Mouse (Mus musculus): ENCODE data around the gene Tmem37. TPM values are rescaled to one million over a fixed set of nuclear protein-coding genes. Genes with fewer than 3 reads are reported as not detected.

Tmem37 gene
- polyA plus RNA-seq, 1 experiment, result 17.8 TPM

DNA sequence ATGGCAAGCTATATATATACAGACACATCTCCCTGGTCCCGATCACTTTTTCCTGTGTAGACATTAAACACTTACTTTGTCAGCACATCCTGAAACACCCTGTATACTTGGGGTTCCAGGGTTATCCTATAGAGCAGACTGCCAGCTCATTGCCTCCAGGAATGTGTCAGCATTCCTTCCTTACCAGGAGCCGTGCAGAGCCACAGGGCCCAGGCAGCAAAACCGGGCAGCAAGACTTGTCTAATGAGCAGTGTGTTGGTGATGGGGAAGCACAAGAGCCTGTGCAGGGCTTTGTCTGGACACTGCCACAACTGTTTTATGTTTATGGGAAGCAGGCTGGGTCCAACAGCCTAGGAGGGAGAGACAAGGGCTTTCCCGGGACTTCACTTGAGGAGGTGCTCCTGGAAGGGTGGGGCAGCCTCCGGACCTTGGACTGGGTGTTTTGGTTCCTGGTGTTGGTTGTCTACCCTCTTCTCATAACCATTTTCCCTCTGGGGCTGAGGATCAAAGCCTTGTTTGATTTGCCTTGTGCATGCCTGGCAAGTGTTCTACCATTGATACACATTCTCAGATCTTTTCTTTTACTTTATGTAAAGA lies 10.1 kb upstream of the Tmem37 start:
- Histone ChIP-seq H3K4me3 (ENCODE audit: low read depth, low read length) (0 out of 2 replicates have a peak overlapping the region, but pooled peaks have one; percentile 5), H3K27me3 (ENCODE audit: control insufficient read depth, insufficient read depth, low read length, poor library complexity, severe bottlenecking) (no peaks in the 10 kb centered on the region), H3K9ac (ENCODE audit: low read depth, poor library complexity, severe bottlenecking) (0 out of 2 replicates have a peak overlapping the region, but pooled peaks have one; percentile 33), H3K36me3 (ENCODE audit: control insufficient read depth, insufficient read depth, low read length, poor library complexity, severe bottlenecking) (no peaks in the 10 kb centered on the region), H3K27ac (ENCODE audit: insufficient read depth, low read length) (peak overlapping the region; percentile 85), H3K4me1 (ENCODE audit: control insufficient read depth, insufficient read depth, low read length) (peaks cover 6% of the 10 kb centered on the region), H3K9me3 (replicated peaks; ENCODE audit: control insufficient read depth, insufficient read depth, low read length, poor library complexity, severe bottlenecking) (no peaks in the 10 kb centered on the region)
- no peak for TF ChIP-seq EP300 (IDR thresholded peaks at IDR 0.05; ENCODE audit: insufficient read depth, low read depth, low read length)
- TF ChIP-seq POLR2A (IDR thresholded peaks at IDR 0.05; ENCODE audit: insufficient read depth, low read length), result no peak
- no peak for TF ChIP-seq CTCF (IDR thresholded peaks at IDR 0.05; ENCODE audit: low read depth, low read length)

DNA sequence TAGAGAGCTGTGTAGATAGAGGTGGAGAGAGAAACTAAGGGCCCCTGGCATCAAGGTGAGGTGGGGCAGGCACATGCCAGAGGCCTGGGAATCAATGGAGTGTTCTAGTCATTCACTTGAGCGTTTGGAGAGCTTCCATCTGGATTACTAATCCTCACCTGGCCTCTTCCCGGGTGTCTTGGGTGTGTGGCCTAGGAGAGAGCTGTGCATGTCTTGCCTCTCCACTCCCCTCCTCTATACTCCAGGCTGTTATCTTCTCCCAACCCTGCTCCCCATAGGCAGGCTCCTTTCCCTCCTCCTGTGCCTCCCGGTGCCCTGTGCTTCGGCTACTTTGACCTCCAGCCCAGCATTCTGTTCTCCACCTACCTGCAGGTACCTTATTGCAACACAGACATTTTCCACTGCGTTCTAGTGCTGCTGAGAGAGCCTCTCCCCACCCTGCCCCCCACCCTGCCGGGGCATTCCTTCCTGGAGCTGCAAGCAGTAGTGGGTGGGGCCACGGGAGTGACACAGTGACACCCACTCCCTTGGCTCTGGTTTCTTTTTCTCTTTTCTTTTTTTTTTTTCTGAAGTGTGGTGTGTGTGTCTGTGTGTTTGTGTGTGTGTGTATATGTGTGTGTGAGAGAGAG lies 9.2 kb upstream of the Tmem37 start:
- peak overlapping the region; percentile 85 for H3K27ac ChIP-seq (ENCODE audit: insufficient read depth, low read length)

DNA sequence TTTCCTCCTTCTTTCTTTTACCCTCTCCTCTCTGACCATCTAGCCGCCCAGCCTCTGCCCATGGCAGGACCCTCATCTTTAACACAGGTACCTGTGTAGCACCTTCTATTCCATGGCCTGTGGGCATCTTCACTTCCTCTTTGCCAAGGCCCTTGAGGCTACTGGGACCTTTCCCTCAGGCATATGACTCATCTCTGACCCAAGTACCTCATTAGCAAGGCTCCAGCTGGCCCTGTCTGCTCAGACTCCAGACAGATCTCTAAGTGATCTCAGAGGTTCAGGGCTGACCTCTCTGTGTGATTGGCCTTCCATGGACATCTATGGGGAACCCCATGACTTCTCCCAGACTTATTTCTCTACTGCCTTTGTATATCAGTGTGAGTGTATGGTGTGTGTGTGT lies 6.8 kb upstream of the Tmem37 start:
- Histone ChIP-seq H3K27ac (ENCODE audit: insufficient read depth, low read length) (no peak overlapping the region), H3K4me3 (ENCODE audit: low read depth, low read length) (no peak overlapping the region), H3K27me3 (ENCODE audit: control insufficient read depth, insufficient read depth, low read length, poor library complexity, severe bottlenecking) (no peaks in the 10 kb centered on the region), H3K9me3 (replicated peaks; ENCODE audit: control insufficient read depth, insufficient read depth, low read length, poor library complexity, severe bottlenecking) (no peaks in the 10 kb centered on the region), H3K36me3 (ENCODE audit: control insufficient read depth, insufficient read depth, low read length, poor library complexity, severe bottlenecking) (no peaks in the 10 kb centered on the region), H3K9ac (ENCODE audit: low read depth, poor library complexity, severe bottlenecking) (no peak overlapping the region), H3K4me1 (ENCODE audit: control insufficient read depth, insufficient read depth, low read length) (peaks cover 14% of the 10 kb centered on the region)
- TF ChIP-seq EP300 (IDR thresholded peaks at IDR 0.05; ENCODE audit: insufficient read depth, low read depth, low read length), result no peak
- no peak for TF ChIP-seq CTCF (IDR thresholded peaks at IDR 0.05; ENCODE audit: low read depth, low read length)
- no peak for TF ChIP-seq POLR2A (IDR thresholded peaks at IDR 0.05; ENCODE audit: insufficient read depth, low read length)

More for the DNA sequence above, 9.2 kb upstream of the Tmem37 start:
- H3K4me1 ChIP-seq (ENCODE audit: control insufficient read depth, insufficient read depth, low read length), result peaks cover 8% of the 10 kb centered on the region
- no peaks in the 10 kb centered on the region for H3K27me3 ChIP-seq (ENCODE audit: control insufficient read depth, insufficient read depth, low read length, poor library complexity, severe bottlenecking)
- TF ChIP-seq POLR2A (IDR thresholded peaks at IDR 0.05; ENCODE audit: insufficient read depth, low read length), result no peak
- TF ChIP-seq EP300 (IDR thresholded peaks at IDR 0.05; ENCODE audit: insufficient read depth, low read depth, low read length), result 0 out of 2 replicates have a peak, but pooled peaks have one; percentile 58
- TF ChIP-seq CTCF (IDR thresholded peaks at IDR 0.05; ENCODE audit: low read depth, low read length), result no peak
- H3K9ac ChIP-seq (ENCODE audit: low read depth, poor library complexity, severe bottlenecking), result peak overlapping the region; percentile 69
- peak overlapping the region; percentile 28 for H3K4me3 ChIP-seq (ENCODE audit: low read depth, low read length)
- no peaks in the 10 kb centered on the region for H3K9me3 ChIP-seq (replicated peaks; ENCODE audit: control insufficient read depth, insufficient read depth, low read length, poor library complexity, severe bottlenecking)
- H3K36me3 ChIP-seq (ENCODE audit: control insufficient read depth, insufficient read depth, low read length, poor library complexity, severe bottlenecking), result no peaks in the 10 kb centered on the region

DNA sequence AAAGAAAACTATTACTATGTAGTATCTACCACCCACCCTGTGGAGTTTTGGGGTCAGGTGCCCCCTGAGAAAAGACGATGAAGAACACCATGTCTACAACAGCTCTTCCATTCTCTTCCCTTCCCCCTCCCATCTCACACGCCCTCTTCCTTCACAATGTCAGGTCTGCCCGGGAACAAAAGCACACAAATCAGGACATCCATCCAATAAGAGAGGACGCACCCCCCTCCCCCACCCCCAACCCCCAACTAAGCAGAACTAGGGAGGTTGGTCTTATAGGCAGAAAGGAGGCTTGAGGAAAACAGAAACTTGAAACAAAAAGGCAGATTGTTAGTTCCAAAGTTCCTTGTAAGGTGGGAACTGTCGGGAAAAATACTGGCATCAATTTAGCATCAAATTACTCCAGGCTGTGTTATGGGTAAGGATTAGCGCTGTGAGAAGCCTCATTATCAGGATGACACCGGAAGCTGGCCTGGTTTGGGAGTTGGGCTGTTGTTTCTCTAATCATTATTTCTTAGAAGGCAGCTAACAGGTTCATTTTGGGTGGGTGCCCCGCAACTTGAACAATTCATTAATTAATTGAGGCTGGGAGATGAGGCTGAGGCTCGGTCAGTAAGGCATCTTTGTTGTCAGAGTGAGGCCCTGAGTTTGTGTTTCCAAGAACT lies 4.0 kb upstream of the Tmem37 start:
- H3K27ac ChIP-seq (ENCODE audit: insufficient read depth, low read length), result peak overlapping the region; percentile 93
- H3K9ac ChIP-seq (ENCODE audit: low read depth, poor library complexity, severe bottlenecking), result no peak overlapping the region

DNA sequence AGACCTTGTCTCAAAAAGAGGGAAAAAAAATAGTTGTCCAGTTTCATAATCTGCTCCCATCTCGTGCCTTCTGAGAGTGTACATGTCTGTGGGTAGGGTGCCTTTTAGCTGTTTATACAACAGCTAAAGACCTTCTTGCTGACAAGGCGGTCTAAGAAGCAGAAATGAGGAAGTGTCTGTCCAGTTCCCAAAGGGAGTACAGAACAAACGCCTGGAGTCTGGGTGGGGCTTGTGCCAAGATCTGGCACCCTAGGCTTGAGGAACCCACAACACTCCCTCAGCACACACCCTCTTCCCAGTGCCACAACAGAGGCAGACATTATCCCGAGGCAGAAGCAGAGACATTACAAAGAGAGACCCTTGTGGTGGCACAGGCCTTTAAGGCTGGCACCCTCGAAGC lies 1.6 kb upstream of the Tmem37 start:
- Histone ChIP-seq H3K36me3 (ENCODE audit: control insufficient read depth, insufficient read depth, low read length, poor library complexity, severe bottlenecking) (no peaks in the 10 kb centered on the region), H3K9ac (ENCODE audit: low read depth, poor library complexity, severe bottlenecking) (no peak overlapping the region), H3K4me3 (ENCODE audit: low read depth, low read length) (no peak overlapping the region), H3K4me1 (ENCODE audit: control insufficient read depth, insufficient read depth, low read length) (peaks cover 9% of the 10 kb centered on the region), H3K27me3 (ENCODE audit: control insufficient read depth, insufficient read depth, low read length, poor library complexity, severe bottlenecking) (no peaks in the 10 kb centered on the region), H3K27ac (ENCODE audit: insufficient read depth, low read length) (no peak overlapping the region), H3K9me3 (replicated peaks; ENCODE audit: control insufficient read depth, insufficient read depth, low read length, poor library complexity, severe bottlenecking) (no peaks in the 10 kb centered on the region)
- no peak for TF ChIP-seq EP300 (IDR thresholded peaks at IDR 0.05; ENCODE audit: insufficient read depth, low read depth, low read length)

More for the DNA sequence above, 4.0 kb upstream of the Tmem37 start:
- no peaks in the 10 kb centered on the region for H3K27me3 ChIP-seq (ENCODE audit: control insufficient read depth, insufficient read depth, low read length, poor library complexity, severe bottlenecking)
- H3K4me1 ChIP-seq (ENCODE audit: control insufficient read depth, insufficient read depth, low read length), result peaks cover 12% of the 10 kb centered on the region
- no peak overlapping the region for H3K4me3 ChIP-seq (ENCODE audit: low read depth, low read length)
- no peaks in the 10 kb centered on the region for H3K9me3 ChIP-seq (replicated peaks; ENCODE audit: control insufficient read depth, insufficient read depth, low read length, poor library complexity, severe bottlenecking)
- TF ChIP-seq POLR2A (IDR thresholded peaks at IDR 0.05; ENCODE audit: insufficient read depth, low read length), result no peak
- no peak for TF ChIP-seq CTCF (IDR thresholded peaks at IDR 0.05; ENCODE audit: low read depth, low read length)
- 0 out of 2 replicates have a peak, but pooled peaks have one; percentile 33 for TF ChIP-seq EP300 (IDR thresholded peaks at IDR 0.05; ENCODE audit: insufficient read depth, low read depth, low read length)
- no peaks in the 10 kb centered on the region for H3K36me3 ChIP-seq (ENCODE audit: control insufficient read depth, insufficient read depth, low read length, poor library complexity, severe bottlenecking)

DNA sequence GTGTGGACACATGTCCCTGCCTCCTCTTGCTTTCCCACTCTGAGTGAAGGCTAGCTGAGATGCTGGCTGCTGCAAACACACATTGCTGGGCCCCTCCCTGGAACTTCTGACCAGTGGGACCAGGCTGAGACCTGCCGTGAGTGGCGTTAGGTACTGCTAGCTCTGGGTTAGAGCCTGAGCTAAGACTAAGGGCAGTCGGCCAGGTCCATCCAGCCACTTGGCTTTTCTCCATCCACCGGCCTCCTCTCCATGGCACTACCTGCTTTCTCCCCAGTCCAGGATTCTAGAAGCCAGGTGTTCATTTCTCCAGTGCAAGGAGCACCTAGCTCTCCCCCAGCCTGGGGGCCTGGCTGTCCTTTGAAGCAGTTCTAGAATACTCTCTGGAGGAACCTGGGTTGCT lies 1.1 kb upstream of the Tmem37 start:
- H3K4me3 ChIP-seq (ENCODE audit: low read depth, low read length), result no peak overlapping the region
- peaks cover 9% of the 10 kb centered on the region for H3K4me1 ChIP-seq (ENCODE audit: control insufficient read depth, insufficient read depth, low read length)
- H3K27me3 ChIP-seq (ENCODE audit: control insufficient read depth, insufficient read depth, low read length, poor library complexity, severe bottlenecking), result no peaks in the 10 kb centered on the region
- no peaks in the 10 kb centered on the region for H3K9me3 ChIP-seq (replicated peaks; ENCODE audit: control insufficient read depth, insufficient read depth, low read length, poor library complexity, severe bottlenecking)
- H3K27ac ChIP-seq (ENCODE audit: insufficient read depth, low read length), result peak overlapping the region; percentile 22
- H3K36me3 ChIP-seq (ENCODE audit: control insufficient read depth, insufficient read depth, low read length, poor library complexity, severe bottlenecking), result no peaks in the 10 kb centered on the region
- H3K9ac ChIP-seq (ENCODE audit: low read depth, poor library complexity, severe bottlenecking), result no peak overlapping the region
- TF ChIP-seq EP300 (IDR thresholded peaks at IDR 0.05; ENCODE audit: insufficient read depth, low read depth, low read length) (no peak), CTCF (IDR thresholded peaks at IDR 0.05; ENCODE audit: low read depth, low read length) (no peak), POLR2A (IDR thresholded peaks at IDR 0.05; ENCODE audit: insufficient read depth, low read length) (no peak)

Measured in ES-Bruce4 (cell line).